Mouse (Mus musculus) embryonic facial prominence, embryonic 14.5 days (tissue): ENCODE measurements around the gene Nrros. TPM values are rescaled to one million over a fixed set of nuclear protein-coding genes. Genes with fewer than 3 reads are reported as not detected.
A peak's percentile ranks its signal among the peaks of the same experiment; 100 is the strongest.

ENCODE experiments used
- ATAC-seq: fragments of 200-750 bp; cut with Nextera tagmentation; 2 replicates; pipeline ENCODE4 v1.8.0; 2017; ENCODE audit warnings: low read depth, moderate number of reproducible peaks, moderate TSS enrichment
- DNase-seq: peaks from one replicate; pipeline ENCODE4 v3.0.0-alpha.2; 2015; ENCODE audit warnings: low spot score
- H3K27ac ChIP-seq: fragments of 300-500 bp; sonication (generic); replicated peaks from 2 replicates; pipeline ENCODE4 v1.5.1; 2014; ENCODE audit warnings: low read depth, mild to moderate bottlenecking, low read length, moderate library complexity
- H3K27me3 ChIP-seq: fragments of 300-500 bp; sonication (generic); replicated peaks from 2 replicates; pipeline ENCODE4 v1.6.1; 2014; ENCODE audit warnings: low read length; ENCODE audit not compliant: control insufficient read depth, insufficient read depth
- H3K36me3 ChIP-seq: fragments of 300-500 bp; sonication (generic); 2 replicates; pipeline ENCODE4 v1.6.1; 2014; ENCODE audit warnings: low read length, mixed read lengths; ENCODE audit not compliant: control insufficient read depth, insufficient read depth
- H3K4me1 ChIP-seq: fragments of 300-500 bp; sonication (generic); 2 replicates; pipeline ENCODE4 v1.6.1; 2014; ENCODE audit warnings: antibody characterized with exemption, low read length; ENCODE audit not compliant: control insufficient read depth, insufficient read depth
- H3K4me2 ChIP-seq: fragments of 300-500 bp; sonication (generic); 2 replicates; pipeline ENCODE4 v1.6.1; 2014; ENCODE audit warnings: low read depth, mild to moderate bottlenecking, low read length, moderate library complexity, mixed read lengths
- H3K4me3 ChIP-seq: fragments of 300-500 bp; sonication (generic); 2 replicates; pipeline ENCODE4 v1.5.1; 2014; ENCODE audit warnings: low read depth, mild to moderate bottlenecking, low read length
- H3K9ac ChIP-seq: fragments of 300-500 bp; sonication (generic); 2 replicates; pipeline ENCODE4 v1.6.1; 2014; ENCODE audit warnings: low read depth, mild to moderate bottlenecking, low read length, moderate library complexity, mixed read lengths
- H3K9me3 ChIP-seq: fragments of 300-500 bp; sonication (generic); 2 replicates; pipeline ENCODE4 v1.6.1; 2016; ENCODE audit warnings: low read length; ENCODE audit not compliant: control insufficient read depth
- WGBS: fragments of 180-500 bp; shearing (Covaris S2); extraction: QIAGEN DNeasy Blood & Tissue Kit; methylation state at CpG from one replicate; pipeline ENCODE4 v1.1.7; 2014; 5-methylcytosine and 5-hydroxymethylcytosine counted together
- polyA plus RNA-seq: library from polyadenylated mRNA; unstranded; fragments of >200 nt; fragmentation: Nextera tagmentation; extraction: Ambion mirVana; gene quantifications from 2 replicates; pipeline ENCODE4 v1.2.1, GENCODE M21; 2014

Nrros gene
- polyA plus RNA-seq, 1 experiment from 2014 or later = 23.1 TPM

- WGBS = 63% methylated on average over 16 of the region's 16 CpGs
- Histone ChIP-seq H3K9ac (no peak overlapping the region), H3K4me2 (0 out of 2 replicates have a peak overlapping the region, but pooled peaks have one; percentile 15), H3K4me1 (no peaks in the 10 kb centered on the region), H3K27me3 (no peaks in the 10 kb centered on the region), H3K36me3 (no peaks in the 10 kb centered on the region), H3K4me3 (no peak overlapping the region), H3K9me3 (no peaks in the 10 kb centered on the region), H3K27ac (no peak overlapping the region)
- no peak for ATAC-seq
- DNase-seq = peak; percentile 45
These were observed 35.1 kb downstream of the Nrros start for GRCm38 (mm10) chr16:32130190-32130826.

GRCm38 (mm10) chr16:32129449-32130189 lies 35.8 kb downstream of the Nrros start:
- Histone ChIP-seq H3K9me3 (no peaks in the 10 kb centered on the region), H3K9ac (no peak overlapping the region), H3K36me3 (no peaks in the 10 kb centered on the region), H3K27ac (peak overlapping the region; percentile 30; the same call in 1 of the 2 replicates), H3K4me3 (no peak overlapping the region), H3K27me3 (no peaks in the 10 kb centered on the region), H3K4me1 (no peaks in the 10 kb centered on the region), H3K4me2 (0 out of 2 replicates have a peak overlapping the region, but pooled peaks have one; percentile 15)
- no peak for ATAC-seq
- no peak for DNase-seq
- WGBS = 77% methylated on average over 20 of the region's 20 CpGs

- Histone ChIP-seq H3K4me3 (no peak overlapping the region), H3K9ac (no peak overlapping the region), H3K27ac (no peak overlapping the region), H3K4me2 (no peak overlapping the region), H3K36me3 (no peaks in the 10 kb centered on the region), H3K9me3 (no peaks in the 10 kb centered on the region), H3K4me1 (no peaks in the 10 kb centered on the region), H3K27me3 (no peaks in the 10 kb centered on the region)
- DNase-seq (peak; percentile 45), ATAC-seq (no peak)
- WGBS = 86% methylated on average over 4 of the region's 4 CpGs
These were observed 38.3 kb downstream of the Nrros start for GRCm38 (mm10) chr16:32127046-32127445.

GRCm38 (mm10) chr16:32125364-32125763 lies 40.0 kb downstream of the Nrros start:
- 91% methylated on average over 3 of the region's 3 CpGs for WGBS
- Histone ChIP-seq H3K4me1 (no peaks in the 10 kb centered on the region), H3K27me3 (no peaks in the 10 kb centered on the region), H3K27ac (no peak overlapping the region), H3K4me2 (no peak overlapping the region), H3K9ac (no peak overlapping the region), H3K4me3 (no peak overlapping the region), H3K9me3 (no peaks in the 10 kb centered on the region), H3K36me3 (no peaks in the 10 kb centered on the region)
- ATAC-seq (no peak), DNase-seq (no peak)

GRCm38 (mm10) chr16:32124444-32125335 lies 40.7 kb downstream of the Nrros start:
- no peaks in the 10 kb centered on the region for H3K4me1 ChIP-seq
- H3K4me2 ChIP-seq = no peak overlapping the region
- 69% methylated on average over 17 of the region's 17 CpGs for WGBS
- DNase-seq = peak; percentile 6
- no peak overlapping the region; the same call in 1 of the 2 replicates for H3K9ac ChIP-seq
- H3K27ac ChIP-seq = no peak overlapping the region
- H3K27me3 ChIP-seq = no peaks in the 10 kb centered on the region
- H3K9me3 ChIP-seq = no peaks in the 10 kb centered on the region
- no peak overlapping the region for H3K4me3 ChIP-seq
- ATAC-seq = no peak
- H3K36me3 ChIP-seq = no peaks in the 10 kb centered on the region

- Histone ChIP-seq H3K9me3 (no peaks in the 10 kb centered on the region), H3K4me1 (no peaks in the 10 kb centered on the region), H3K36me3 (no peaks in the 10 kb centered on the region), H3K9ac (no peak overlapping the region), H3K4me2 (no peak overlapping the region), H3K27me3 (no peaks in the 10 kb centered on the region), H3K4me3 (no peak overlapping the region), H3K27ac (no peak overlapping the region)
- DNase-seq (no peak), ATAC-seq (no peak)
- WGBS = 90% methylated on average over 7 of the region's 7 CpGs
These were observed 41.4 kb downstream of the Nrros start for GRCm38 (mm10) chr16:32124020-32124419.

GRCm38 (mm10) chr16:32120454-32120853 lies 44.9 kb downstream of the Nrros start:
- H3K9ac ChIP-seq = no peak overlapping the region
- no peaks in the 10 kb centered on the region for H3K27me3 ChIP-seq
- no peak overlapping the region for H3K27ac ChIP-seq
- no peaks in the 10 kb centered on the region for H3K36me3 ChIP-seq
- WGBS = 76% methylated on average over 3 of the region's 3 CpGs
- no peaks in the 10 kb centered on the region for H3K4me1 ChIP-seq
- no peak overlapping the region for H3K4me3 ChIP-seq
- H3K4me2 ChIP-seq = no peak overlapping the region
- H3K9me3 ChIP-seq = no peaks in the 10 kb centered on the region
- ATAC-seq (no peak), DNase-seq (no peak)

- no peaks in the 10 kb centered on the region for H3K36me3 ChIP-seq
- H3K27ac ChIP-seq = no peak overlapping the region
- H3K9ac ChIP-seq = no peak overlapping the region
- H3K4me1 ChIP-seq = no peaks in the 10 kb centered on the region
- H3K4me2 ChIP-seq = no peak overlapping the region
- 53% methylated on average over 5 of the region's 5 CpGs for WGBS
- peak; percentile 44 for DNase-seq
- no peak overlapping the region for H3K4me3 ChIP-seq
- H3K9me3 ChIP-seq = no peaks in the 10 kb centered on the region
- ATAC-seq = no peak
- no peaks in the 10 kb centered on the region for H3K27me3 ChIP-seq
These were observed 49.2 kb downstream of the Nrros start for GRCm38 (mm10) chr16:32116186-32116585.
